Mouse (Mus musculus): ENCODE results near the gene Selenop.
A peak's percentile ranks its signal among the peaks of the same experiment; 100 is the strongest.
"Not testable (repeated sequence)": the region's sequence is repeated elsewhere in the genome, so short reads cannot be mapped to it uniquely, and the experiment has no call there.

The Selenop gene

GRCm38 (mm10) chr15:3268247-3268646 is at the start of gene Selenop:
Selenop (plus strand) TSS chr15:3268547.
- no peak for DNase-seq

DNA sequence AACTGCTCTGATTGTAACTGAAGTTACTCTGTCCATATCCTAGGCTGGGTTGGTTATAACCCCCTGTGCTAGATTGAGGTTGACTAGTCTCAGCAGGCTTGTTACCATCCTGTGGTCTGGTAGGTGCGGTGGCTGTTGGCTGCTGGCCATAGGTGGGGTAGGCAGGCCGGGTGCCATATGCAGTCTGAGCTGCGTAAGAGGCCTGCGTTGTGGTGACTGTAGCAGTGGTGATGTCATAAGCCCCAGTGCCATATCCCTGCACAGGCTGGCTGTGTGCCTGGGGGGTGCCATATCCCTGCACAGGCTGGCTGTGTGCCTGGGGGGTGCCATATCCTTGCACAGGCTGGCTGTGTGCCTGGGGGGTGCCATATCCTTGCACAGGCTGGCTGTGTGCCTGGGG is 49.7 kb upstream of the Selenop start:
- not testable (repeated sequence) for DNase-seq

GRCm38 (mm10) chr15:3222803-3223437 is 45.4 kb upstream of the Selenop start:
- DNase-seq: no peak

DNA sequence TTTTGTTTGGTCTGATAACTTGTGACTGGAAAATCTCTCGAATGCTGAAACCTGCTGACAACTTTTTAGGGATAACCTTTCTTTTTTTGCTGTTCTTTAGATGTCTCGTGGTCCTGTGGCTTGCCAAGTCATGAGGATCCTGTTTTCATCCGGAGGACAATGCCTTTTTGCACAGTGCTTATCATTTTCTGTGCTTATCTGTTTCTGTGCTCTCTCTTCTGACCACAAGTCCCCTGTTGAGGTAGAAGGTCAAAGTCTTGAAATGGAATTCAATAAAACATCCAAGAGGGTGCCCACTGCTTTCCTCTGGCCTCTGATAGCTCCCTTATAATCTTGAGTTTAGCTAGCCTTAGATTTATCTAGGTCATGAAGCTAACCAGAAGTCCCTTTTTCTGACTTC is 41.8 kb upstream of the Selenop start:
- DNase-seq: no peak

- no peak for DNase-seq
These were observed 40.2 kb upstream of the Selenop start for GRCm38 (mm10) chr15:3228185-3228584.

DNA sequence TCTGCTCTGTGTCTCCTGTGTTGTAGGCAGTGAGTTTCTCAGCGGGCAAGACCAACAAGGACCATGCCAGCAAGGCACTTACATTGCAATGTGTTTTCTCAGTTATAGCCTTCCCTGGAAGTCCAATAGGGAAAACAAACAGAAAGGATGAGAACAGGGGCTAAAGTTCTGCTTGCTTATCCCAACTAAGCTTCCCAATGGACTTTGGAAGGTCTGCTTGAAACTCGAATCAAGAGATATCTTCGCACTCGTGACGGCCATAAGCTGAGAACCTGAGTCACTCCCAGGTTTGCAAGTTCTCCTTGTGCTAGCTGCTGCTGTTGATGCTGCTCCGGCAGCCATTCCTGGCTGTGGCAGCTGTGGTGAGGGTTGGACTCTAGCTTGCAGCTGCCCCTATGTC is 39.4 kb upstream of the Selenop start:
- DNase-seq: no peak

- no peak for DNase-seq
These were observed 37.3 kb upstream of the Selenop start for GRCm38 (mm10) chr15:3231004-3231403.

DNA sequence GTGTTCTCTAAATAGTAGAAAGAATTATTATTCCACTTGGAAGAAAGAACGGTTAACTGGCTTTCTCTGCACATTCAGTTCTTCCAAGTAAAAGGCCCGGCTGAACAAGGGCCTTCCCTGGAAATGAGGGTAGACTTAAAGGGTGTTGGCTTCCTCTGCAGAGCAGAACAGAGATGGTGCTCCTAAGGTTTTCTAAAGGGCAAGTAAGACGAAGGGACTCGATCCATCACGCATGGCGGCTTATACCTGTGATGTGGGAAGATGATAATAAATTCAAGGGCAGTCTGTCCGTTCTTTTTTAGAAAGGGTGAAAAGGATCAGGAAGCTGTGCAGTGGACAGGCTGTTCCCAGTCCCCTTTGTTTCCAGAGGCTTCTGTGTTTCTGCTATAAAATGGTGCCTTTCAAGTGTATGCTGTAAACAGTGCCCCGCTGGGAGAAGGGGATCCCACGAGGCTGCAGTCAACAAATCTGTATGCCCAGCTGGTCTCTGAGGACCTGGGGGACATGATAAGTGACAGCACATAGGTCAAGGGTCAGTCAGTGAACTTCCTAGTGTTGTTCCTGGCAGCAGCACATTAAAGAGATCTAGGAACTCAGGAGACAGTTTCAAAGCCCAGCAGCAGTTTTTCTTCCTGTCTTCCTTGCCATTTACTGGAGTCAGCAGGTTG is 36.0 kb upstream of the Selenop start:
- DNase-seq: no peak

GRCm38 (mm10) chr15:3233837-3234551 is 34.4 kb upstream of the Selenop start:
- peak; percentile 7 for DNase-seq

DNA sequence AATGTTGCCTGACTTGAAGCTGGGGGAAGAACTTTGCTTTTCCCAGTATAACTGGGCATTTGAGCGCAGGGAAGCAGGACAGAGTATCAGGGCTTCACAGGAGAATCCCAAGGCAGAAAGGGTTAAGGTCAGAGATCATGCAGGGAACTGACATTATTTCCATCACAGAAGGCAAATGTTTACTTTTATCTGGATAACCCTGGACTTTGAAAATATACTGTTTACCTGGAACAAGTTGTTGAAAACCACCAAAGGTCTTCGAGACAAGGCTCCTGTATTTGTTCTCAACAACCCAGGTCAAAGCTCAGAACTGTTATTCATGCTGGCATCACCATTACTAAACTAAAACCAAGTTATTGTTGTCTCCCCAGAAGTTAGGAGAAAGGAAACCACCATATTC is 32.0 kb upstream of the Selenop start:
- DNase-seq: no peak

DNA sequence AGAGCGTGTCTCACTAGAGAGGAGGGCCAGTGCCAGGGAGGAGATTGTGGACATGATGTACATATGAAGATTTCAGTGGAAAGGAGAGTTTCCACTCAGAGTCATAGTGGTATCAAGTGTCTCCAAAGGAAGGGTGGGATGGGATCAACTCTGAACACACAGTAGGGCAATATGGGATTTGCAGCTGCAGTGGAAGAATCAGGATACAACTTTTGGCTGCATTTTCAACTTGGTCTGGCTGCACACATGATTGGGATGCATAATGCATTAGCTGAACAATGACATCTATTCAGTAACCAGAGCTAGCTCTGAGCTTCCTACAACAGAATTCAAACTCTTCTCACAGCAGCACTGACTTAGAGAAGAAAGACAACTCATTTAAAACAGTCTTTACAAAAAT is 30.4 kb upstream of the Selenop start:
- no peak for DNase-seq

DNA sequence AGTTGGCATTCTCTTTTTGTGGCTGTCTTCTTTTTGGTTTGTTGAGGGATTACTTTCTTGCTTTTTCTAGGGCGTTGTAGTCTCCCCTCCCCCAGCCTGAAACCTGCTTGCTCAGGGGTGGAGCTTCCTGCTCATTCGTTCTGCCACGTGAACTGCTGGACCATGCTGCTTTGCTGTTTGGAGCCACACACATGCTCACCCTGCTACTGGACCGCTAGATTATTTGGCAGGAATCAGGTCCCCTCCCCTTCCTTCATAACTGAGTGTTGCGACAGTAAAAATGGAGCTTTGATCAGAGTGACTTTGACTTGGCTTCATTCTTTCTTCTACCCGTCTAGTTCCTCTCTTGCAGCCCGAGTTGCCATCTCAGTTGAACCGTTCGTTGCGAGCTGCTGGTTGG is 23.3 kb upstream of the Selenop start:
- DNase-seq: not testable (repeated sequence)

DNA sequence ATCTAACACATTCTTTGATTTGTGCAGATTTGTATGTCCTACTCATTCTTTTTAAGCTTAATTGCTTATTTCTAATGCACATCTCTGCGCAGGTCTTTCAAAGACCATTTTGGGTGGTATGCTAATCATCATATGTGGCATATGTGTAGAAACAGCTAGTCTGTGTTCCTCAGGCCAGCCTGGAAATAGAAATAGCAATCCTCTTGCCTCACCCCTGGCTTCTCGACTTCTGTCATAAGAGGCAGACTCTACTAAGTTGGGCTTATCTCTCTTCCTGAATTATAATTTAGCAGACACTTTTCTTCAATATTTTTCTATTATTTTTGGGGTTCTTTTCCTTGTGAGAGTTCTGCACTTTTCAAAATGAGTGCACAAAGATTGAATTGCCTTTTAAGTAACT is 17.7 kb upstream of the Selenop start:
- DNase-seq: no peak

DNA sequence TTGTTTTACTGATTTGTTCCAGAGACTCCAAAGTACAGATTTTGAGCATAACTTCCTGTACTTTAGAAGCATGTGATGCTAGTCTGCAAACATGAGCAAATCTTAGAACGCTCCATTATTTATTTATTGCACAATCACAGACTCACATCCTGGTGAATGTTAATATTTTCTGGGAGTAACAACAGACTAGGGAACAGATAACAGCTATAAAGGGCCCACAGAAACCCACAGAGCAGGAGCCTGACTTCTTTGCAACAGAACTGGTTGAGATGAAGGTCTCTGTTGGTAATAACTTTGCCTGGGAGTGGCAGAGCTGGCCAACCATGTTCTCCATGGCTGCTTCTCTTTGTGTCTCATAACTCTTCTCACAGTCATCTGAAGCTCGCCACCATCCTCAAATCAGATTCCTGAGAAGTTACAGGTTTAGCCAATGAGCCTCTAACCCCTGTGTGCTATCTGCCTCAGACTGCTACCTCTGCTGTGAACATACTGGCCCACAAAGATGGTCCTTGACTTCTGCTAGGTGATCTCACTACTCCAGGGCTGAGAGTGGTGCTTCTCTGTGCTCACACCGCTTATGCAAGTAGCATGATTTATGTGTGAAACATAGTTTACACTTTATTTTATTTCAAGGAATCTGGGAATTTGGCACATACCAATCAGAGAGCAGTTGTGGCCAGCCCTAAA is 17.2 kb upstream of the Selenop start:
- DNase-seq: no peak

GRCm38 (mm10) chr15:3251718-3252067 is 16.7 kb upstream of the Selenop start:
- no peak for DNase-seq

DNA sequence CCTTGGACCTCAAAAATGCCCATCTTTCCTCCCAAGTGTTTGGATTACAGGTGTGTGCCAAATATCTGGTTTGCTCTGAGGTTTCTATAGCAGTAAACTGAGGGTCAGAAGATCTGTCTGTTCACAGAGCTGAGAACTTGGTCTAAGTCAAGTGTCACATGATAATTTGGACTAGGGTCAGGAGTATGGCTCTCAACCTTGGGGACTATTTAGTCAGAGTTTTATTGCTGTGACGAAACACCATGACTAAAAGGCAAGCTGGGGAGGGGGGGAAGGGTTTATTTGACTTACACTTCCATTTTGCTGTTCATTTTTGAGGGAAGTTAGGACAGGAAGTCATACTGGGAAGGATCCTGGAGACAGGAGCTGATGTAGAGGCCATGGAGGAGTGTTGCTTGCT is 9.3 kb upstream of the Selenop start:
- no peak for DNase-seq

- no peak for DNase-seq
These were observed 8.0 kb upstream of the Selenop start for GRCm38 (mm10) chr15:3260309-3260708.

- DNase-seq: no peak
These were observed 5.5 kb upstream of the Selenop start for GRCm38 (mm10) chr15:3262883-3263282.

DNA sequence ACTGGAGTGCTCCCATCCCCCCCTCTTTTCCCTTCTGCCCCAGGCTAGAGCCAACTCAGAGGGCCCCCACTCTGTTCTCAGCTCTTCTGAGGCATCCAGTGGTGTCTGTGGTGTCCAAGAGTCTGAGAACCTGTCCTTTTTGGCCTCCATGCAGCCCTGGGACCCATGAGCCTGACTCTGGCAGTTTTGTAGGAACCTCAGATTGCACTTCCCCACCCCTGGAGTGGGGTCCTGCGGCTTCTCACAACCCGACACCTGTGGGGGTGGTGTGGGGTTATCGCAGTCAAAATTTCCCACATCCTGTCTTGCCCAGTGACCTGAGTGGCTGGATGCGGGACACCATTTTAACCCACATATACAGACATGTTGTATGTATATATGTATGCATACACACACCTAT is 4.1 kb upstream of the Selenop start:
- DNase-seq: peak; percentile 29

- no peak for DNase-seq
These were observed 3.5 kb upstream of the Selenop start for GRCm38 (mm10) chr15:3264828-3265227.

- DNase-seq: no peak
These were observed 1.1 kb downstream of the Selenop start for GRCm38 (mm10) chr15:3269496-3269895.

- DNase-seq: peak; percentile 42
These were observed 1.8 kb downstream of the Selenop start for GRCm38 (mm10) chr15:3269996-3270645.

GRCm38 (mm10) chr15:3270646-3271077 is 2.3 kb downstream of the Selenop start:
- DNase-seq: peak; percentile 75

All from thymus, postnatal 14 days (tissue).